Mouse (Mus musculus) heart, embryonic 12.5 days (tissue): ENCODE results near the gene Gm10282. TPM values are rescaled to one million over a fixed set of nuclear protein-coding genes. Genes with fewer than 3 reads are reported as not detected.
A peak's percentile ranks its signal among the peaks of the same experiment; 100 is the strongest.

ENCODE experiments used
- ATAC-seq: fragments of 200-750 bp; cut with Nextera tagmentation; 2 replicates; pipeline ENCODE4 v1.8.0; 2017; ENCODE audit warnings: moderate TSS enrichment, moderate library complexity; ENCODE audit not compliant: insufficient number of reproducible peaks, low FRiP score
- H3K27ac ChIP-seq: fragments of 300-500 bp; sonication (generic); 2 replicates; pipeline ENCODE4 v1.5.1; 2016; ENCODE audit warnings: mild to moderate bottlenecking, moderate library complexity; ENCODE audit not compliant: poor library complexity, severe bottlenecking
- H3K27me3 ChIP-seq: fragments of 300-500 bp; sonication (generic); replicated peaks from 2 replicates; pipeline ENCODE4 v1.6.1; 2016; ENCODE audit warnings: mild to moderate bottlenecking, moderate library complexity
- H3K36me3 ChIP-seq: fragments of 300-500 bp; sonication (generic); 2 replicates; pipeline ENCODE4 v1.6.1; 2016; ENCODE audit warnings: mild to moderate bottlenecking, moderate library complexity
- H3K4me1 ChIP-seq: fragments of 300-500 bp; sonication (generic); replicated peaks from 2 replicates; pipeline ENCODE4 v1.6.1; 2016; ENCODE audit warnings: mild to moderate bottlenecking
- H3K4me2 ChIP-seq: fragments of 300-500 bp; sonication (generic); 2 replicates; pipeline ENCODE4 v1.6.1; 2016; ENCODE audit warnings: mild to moderate bottlenecking, moderate library complexity
- H3K4me3 ChIP-seq: fragments of 300-500 bp; sonication (generic); 2 replicates; pipeline ENCODE4 v1.5.1; 2016; ENCODE audit warnings: mild to moderate bottlenecking
- H3K9ac ChIP-seq: fragments of 300-500 bp; sonication (generic); 2 replicates; pipeline ENCODE4 v1.6.1; 2016; ENCODE audit warnings: mild to moderate bottlenecking, moderate library complexity
- H3K9me3 ChIP-seq: fragments of 300-500 bp; sonication (generic); replicated peaks from 2 replicates; pipeline ENCODE4 v1.6.1; 2016; ENCODE audit warnings: mild to moderate bottlenecking, moderate library complexity
- WGBS: fragments of 180-500 bp; shearing (Covaris S2); methylation state at CpG from one replicate; pipeline ENCODE4 v1.1.7; 2016; 5-methylcytosine and 5-hydroxymethylcytosine counted together
- polyA plus RNA-seq: library from polyadenylated mRNA; unstranded; fragments of >200 nt; fragmentation: Nextera tagmentation; extraction: Ambion mirVana; gene quantifications from 2 replicates; pipeline ENCODE4 v1.2.1, GENCODE M21; 2016

The Gm10282 gene
- polyA plus RNA-seq: 17.1 and 19.9 TPM in 2 replicates

DNA sequence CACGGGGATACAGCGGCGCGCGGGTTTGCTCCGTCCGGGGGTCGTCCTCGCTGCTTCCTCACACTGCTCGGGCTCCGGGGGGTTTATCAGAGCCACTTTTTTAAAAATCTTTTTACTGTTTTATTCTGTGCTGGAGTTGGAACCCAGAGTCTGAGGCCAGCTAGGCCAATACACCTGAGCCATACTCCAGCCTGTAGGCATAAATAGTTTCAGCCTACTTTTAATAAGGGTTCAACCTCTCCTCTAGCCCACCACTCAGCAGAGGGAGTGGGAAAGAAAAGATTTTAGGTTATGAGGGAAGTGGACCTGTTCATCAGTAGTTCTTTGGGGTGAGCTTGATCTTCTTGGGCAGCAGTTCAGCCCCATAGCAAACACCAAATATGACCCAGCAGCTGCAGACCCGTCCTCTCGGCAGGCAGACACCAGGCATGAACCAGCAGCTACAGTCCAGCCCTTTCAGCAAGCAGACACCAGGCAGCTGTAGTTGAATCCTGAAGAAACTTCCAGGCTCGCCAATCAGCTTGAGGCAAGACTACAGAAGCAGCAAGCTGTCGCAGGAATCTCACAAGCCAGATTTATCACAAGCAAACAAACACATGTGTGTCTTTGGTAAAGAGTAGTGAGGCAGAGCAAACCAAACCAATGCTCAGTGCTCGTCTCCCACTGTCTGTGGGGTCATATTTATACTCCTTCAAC is at the start of gene Gm10282:
Gm10282 (minus strand) TSS at position 51 of the 696 bp plus-strand sequence.
- no peak within 1 kb of the TSS for H3K4me2 ChIP-seq
- H3K4me1 ChIP-seq: peaks cover 33% of the 10 kb centered on the region
- H3K36me3 ChIP-seq: no peaks in the 10 kb centered on the region
- no peak within 1 kb of the TSS for H3K4me3 ChIP-seq
- 0 out of 2 replicates have a peak, but pooled peaks cover 4% of the 10 kb centered on the region for H3K9me3 ChIP-seq
- WGBS: 74% methylated on average over 16 of the region's 16 CpGs
- H3K27me3 ChIP-seq: no peaks in the 10 kb centered on the region; the same call in 1 of the 2 replicates
- H3K27ac ChIP-seq: no peak within 1 kb of the TSS
- ATAC-seq: no peak
- no peak within 1 kb of the TSS for H3K9ac ChIP-seq

DNA sequence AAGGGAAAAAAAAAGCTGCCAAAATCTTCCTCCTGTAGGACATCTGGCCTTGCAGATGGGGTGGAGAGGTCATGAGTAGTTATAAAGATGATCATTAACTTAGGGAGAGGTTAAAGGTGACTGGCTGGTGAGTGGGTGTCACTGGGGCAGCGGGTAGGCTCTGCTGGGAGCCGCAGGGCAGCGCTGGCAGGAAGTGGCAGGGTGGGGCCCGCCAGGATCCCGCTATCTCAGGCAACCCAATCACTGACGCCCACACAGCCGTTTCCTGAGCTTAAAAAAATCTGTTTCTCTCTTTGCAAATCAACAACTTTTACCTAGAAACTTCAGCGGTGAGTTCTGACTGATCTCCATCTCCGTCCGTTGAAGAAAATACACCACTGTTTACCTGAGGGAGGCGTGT is 49.2 kb upstream of the Gm10282 start:
- Histone ChIP-seq H3K27me3 (no peaks in the 10 kb centered on the region), H3K9ac (no peak overlapping the region), H3K4me2 (no peak overlapping the region), H3K4me3 (no peak overlapping the region), H3K4me1 (peaks cover 45% of the 10 kb centered on the region), H3K36me3 (peaks cover 51% of the 10 kb centered on the region), H3K27ac (peak overlapping the region; percentile 70), H3K9me3 (no peaks in the 10 kb centered on the region)
- peak; percentile 53; the same call in 1 of the 2 replicates for ATAC-seq
- WGBS: 53% methylated on average over 11 of the region's 11 CpGs

- ATAC-seq: peak; percentile 66
Observed at GRCm38 (mm10) chr8:72353700-72354045, 48.6 kb upstream of the Gm10282 start.

DNA sequence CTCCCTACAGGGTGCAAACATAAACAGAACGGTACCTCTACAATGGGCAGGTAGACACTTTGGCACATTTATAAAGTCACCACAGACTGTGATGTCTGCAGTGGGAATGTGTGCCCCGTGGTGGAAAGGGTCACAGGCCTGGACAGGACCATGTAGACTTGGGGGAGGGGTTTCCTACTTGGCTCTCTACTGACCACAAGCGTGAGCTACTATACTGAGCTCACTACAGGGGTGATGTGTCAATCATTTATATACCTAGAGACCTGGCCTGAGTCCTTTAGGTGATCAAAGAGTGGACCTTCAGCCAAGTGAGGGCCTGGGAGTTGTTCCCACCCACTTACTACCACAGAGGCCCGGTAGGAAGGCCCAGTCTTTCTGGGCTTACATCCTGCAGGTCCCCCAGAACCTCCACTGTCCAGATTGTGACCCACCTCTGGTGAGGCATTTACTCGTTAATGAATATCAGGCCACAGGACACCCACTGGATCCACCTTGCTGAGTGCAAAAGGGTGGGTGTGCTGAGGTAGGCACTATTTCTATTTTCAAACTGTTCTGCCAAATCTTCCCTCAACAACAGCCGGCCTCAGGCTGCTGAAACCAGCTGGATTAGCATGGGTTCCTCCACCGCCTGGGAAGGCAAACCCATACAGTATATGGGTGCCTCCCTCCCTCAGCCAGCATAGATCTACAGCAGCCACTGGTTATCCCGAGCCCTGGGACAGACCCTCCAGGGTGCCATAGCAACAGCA is 48.1 kb upstream of the Gm10282 start:
- no peak overlapping the region for H3K4me3 ChIP-seq
- peaks cover 44% of the 10 kb centered on the region for H3K36me3 ChIP-seq
- ATAC-seq: no peak
- no peaks in the 10 kb centered on the region for H3K27me3 ChIP-seq
- WGBS: 69% methylated on average over 8 of the region's 8 CpGs
- no peaks in the 10 kb centered on the region for H3K9me3 ChIP-seq
- peaks cover 51% of the 10 kb centered on the region for H3K4me1 ChIP-seq
- peak overlapping the region; percentile 5 for H3K9ac ChIP-seq
- H3K27ac ChIP-seq: peak overlapping the region; percentile 70
- no peak overlapping the region for H3K4me2 ChIP-seq

More at GRCm38 (mm10) chr8:72353700-72354045, 48.6 kb upstream of the Gm10282 start:
- Histone ChIP-seq H3K4me1 (peaks cover 50% of the 10 kb centered on the region), H3K27me3 (no peaks in the 10 kb centered on the region), H3K36me3 (peaks cover 45% of the 10 kb centered on the region), H3K9me3 (no peaks in the 10 kb centered on the region), H3K4me2 (no peak overlapping the region), H3K9ac (peak overlapping the region; percentile 5), H3K4me3 (no peak overlapping the region), H3K27ac (peak overlapping the region; percentile 70)
- 43% methylated on average over 7 of the region's 7 CpGs for WGBS

- H3K27ac ChIP-seq: no peak overlapping the region
- H3K4me3 ChIP-seq: no peak overlapping the region
- no peak overlapping the region for H3K9ac ChIP-seq
- no peaks in the 10 kb centered on the region for H3K27me3 ChIP-seq
- H3K9me3 ChIP-seq: no peaks in the 10 kb centered on the region
- H3K36me3 ChIP-seq: peaks cover 38% of the 10 kb centered on the region
- 79% methylated on average over 7 of the region's 7 CpGs for WGBS
- H3K4me1 ChIP-seq: peaks cover 50% of the 10 kb centered on the region
- no peak for ATAC-seq
- no peak overlapping the region for H3K4me2 ChIP-seq
Observed at GRCm38 (mm10) chr8:72351405-72352005, 46.4 kb upstream of the Gm10282 start.

DNA sequence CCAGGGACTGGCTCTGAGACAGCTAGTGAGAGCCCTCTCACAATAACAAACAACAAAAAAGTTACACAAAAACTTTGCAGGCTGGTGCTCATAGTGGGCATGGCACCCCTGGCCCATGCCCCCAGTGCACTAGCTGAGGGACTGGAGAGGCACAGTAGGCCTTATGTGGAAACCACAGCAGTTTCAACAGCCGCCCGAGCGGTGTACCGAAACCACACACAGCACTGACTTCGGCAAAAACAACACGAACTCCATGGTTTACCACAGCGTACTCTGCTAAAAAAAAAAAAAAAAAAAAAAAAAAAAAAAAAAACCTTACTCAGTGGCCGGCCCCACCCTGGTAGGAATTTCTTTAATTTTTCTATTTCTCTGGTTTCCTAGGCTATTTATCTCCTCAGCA is 45.7 kb upstream of the Gm10282 start:
- Histone ChIP-seq H3K4me1 (peaks cover 42% of the 10 kb centered on the region), H3K36me3 (peaks cover 37% of the 10 kb centered on the region), H3K27ac (no peak overlapping the region), H3K4me2 (no peak overlapping the region), H3K27me3 (no peaks in the 10 kb centered on the region), H3K9ac (no peak overlapping the region), H3K9me3 (no peaks in the 10 kb centered on the region), H3K4me3 (no peak overlapping the region)
- 93% methylated on average over 8 of the region's 8 CpGs for WGBS
- no peak for ATAC-seq

DNA sequence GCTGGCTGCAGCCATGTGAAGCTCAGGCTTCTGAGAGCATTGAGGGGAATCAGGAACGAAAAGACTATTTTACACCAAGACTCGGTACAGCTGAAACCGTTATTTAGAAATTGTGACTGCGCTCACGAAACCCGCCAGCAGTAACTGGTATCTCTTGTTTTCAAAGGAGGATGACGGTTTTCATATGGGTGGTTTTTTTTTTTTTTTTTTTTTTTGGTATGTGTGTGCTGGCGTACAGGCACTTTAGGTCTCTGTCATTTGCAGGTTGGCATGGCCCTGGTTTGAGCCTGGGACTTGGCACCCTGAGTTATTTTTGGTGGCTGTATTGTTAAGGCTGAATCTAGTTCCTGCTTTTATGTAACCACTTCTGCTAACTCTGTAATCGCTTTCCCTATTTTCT is 44.8 kb upstream of the Gm10282 start:
- ATAC-seq: no peak
- Histone ChIP-seq H3K27ac (no peak overlapping the region), H3K9me3 (no peaks in the 10 kb centered on the region), H3K9ac (no peak overlapping the region), H3K4me2 (no peak overlapping the region), H3K4me3 (no peak overlapping the region), H3K4me1 (peaks cover 34% of the 10 kb centered on the region), H3K27me3 (no peaks in the 10 kb centered on the region), H3K36me3 (peaks cover 40% of the 10 kb centered on the region)
- WGBS: 88% methylated on average over 9 of the region's 9 CpGs

DNA sequence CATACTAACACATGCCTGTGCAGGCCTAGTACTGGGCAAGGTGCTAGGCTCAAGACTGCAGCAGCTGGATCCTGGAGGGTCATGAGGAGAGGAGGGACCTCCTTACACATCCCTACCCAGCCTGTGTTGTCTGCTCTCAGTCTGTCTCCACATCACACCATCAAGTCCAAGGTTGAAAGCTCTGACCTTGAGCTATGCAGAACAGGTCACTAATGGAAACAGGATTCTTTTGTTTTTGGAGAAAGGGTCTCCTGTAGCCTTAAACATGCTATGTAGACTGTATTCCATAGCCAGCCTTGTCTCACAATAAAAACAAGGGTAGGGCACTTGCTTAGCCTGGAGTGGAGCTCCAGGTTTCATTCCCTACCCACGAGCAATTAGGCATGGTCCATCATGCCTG is 43.9 kb upstream of the Gm10282 start:
- no peak overlapping the region for H3K4me3 ChIP-seq
- no peak overlapping the region; the same call in 1 of the 2 replicates for H3K27ac ChIP-seq
- no peaks in the 10 kb centered on the region for H3K27me3 ChIP-seq
- no peaks in the 10 kb centered on the region for H3K9me3 ChIP-seq
- H3K9ac ChIP-seq: no peak overlapping the region
- ATAC-seq: no peak
- H3K36me3 ChIP-seq: peaks cover 44% of the 10 kb centered on the region
- H3K4me1 ChIP-seq: peaks cover 25% of the 10 kb centered on the region
- no peak overlapping the region for H3K4me2 ChIP-seq
- 89% methylated on average over 1 of the region's 1 CpGs for WGBS

DNA sequence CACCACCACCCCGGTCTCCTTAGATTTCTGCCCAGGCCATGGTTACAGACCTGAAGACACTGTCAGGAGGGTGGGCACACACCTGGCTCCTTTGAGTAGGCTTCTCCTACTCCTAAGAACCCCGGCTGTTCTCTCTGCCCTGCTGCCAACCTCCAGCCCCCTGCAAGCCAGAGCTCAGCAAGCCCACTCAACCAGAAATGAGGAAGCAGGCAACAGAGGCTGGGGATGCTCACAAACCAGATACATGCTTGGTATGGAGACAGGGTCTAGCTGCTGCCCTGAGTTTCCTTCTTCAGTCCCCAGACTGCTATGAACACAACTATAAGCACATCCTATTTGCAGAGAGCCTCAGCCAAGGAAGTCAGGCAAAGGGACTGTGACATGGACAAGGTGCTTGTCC is 43.1 kb upstream of the Gm10282 start:
- H3K4me3 ChIP-seq: no peak overlapping the region
- H3K9me3 ChIP-seq: no peaks in the 10 kb centered on the region
- H3K27me3 ChIP-seq: no peaks in the 10 kb centered on the region
- peaks cover 46% of the 10 kb centered on the region for H3K36me3 ChIP-seq
- no peak overlapping the region for H3K9ac ChIP-seq
- 96% methylated on average over 2 of the region's 2 CpGs for WGBS
- peaks cover 17% of the 10 kb centered on the region for H3K4me1 ChIP-seq
- no peak for ATAC-seq
- no peak overlapping the region for H3K4me2 ChIP-seq
- no peak overlapping the region for H3K27ac ChIP-seq

- Histone ChIP-seq H3K4me3 (no peak overlapping the region), H3K4me1 (peaks cover 11% of the 10 kb centered on the region), H3K9me3 (no peaks in the 10 kb centered on the region), H3K27me3 (no peaks in the 10 kb centered on the region), H3K36me3 (peaks cover 47% of the 10 kb centered on the region), H3K9ac (no peak overlapping the region), H3K4me2 (no peak overlapping the region), H3K27ac (no peak overlapping the region)
- WGBS: 78% methylated on average over 1 of the region's 1 CpGs
- ATAC-seq: no peak
Observed at GRCm38 (mm10) chr8:72347553-72347952, 42.5 kb upstream of the Gm10282 start.

DNA sequence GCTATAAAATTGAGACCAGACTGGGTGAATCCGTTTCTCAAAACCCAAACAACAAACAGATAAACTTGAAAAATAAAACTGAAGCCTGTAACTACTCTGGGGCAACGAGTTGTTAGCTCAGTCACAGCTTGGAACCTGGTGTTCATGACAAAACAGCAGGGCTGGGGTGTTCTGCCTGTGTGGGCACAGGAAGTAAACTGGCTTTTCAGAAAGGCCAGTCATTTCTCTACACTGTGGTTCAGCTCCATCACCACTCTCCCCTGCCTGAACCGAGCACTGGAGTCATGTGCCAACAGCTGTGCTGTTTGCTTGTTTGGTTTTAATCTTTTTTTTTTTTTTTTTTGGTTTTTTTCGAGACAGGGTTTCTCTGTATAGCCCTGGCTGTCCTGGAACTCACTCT is 38.7 kb upstream of the Gm10282 start:
- Histone ChIP-seq H3K4me3 (no peak overlapping the region), H3K27ac (no peak overlapping the region), H3K4me2 (no peak overlapping the region), H3K9ac (no peak overlapping the region), H3K4me1 (peaks cover under 1% of the 10 kb centered on the region), H3K9me3 (no peaks in the 10 kb centered on the region), H3K36me3 (peaks cover 74% of the 10 kb centered on the region), H3K27me3 (no peaks in the 10 kb centered on the region)
- no peak for ATAC-seq
- 82% methylated on average over 4 of the region's 4 CpGs for WGBS
